Mouse (Mus musculus) frontal cortex, postnatal 36 days (tissue): ENCODE measurements around the gene Cep89.
A peak's percentile ranks its signal among the peaks of the same experiment; 100 is the strongest.

Experiments used
- DNase-seq, 2 experiments: peaks; one replicate each; pipeline ENCODE4 v3.0.0; 2022; ENCODE audit warnings: low spot score in 2 of 2

Cep89 gene

GRCm38 (mm10) chr7:35382706-35383353 is 14.0 kb upstream of the Cep89 start:
- DNase-seq = no peak

GRCm38 (mm10) chr7:35386525-35386952 is 10.3 kb upstream of the Cep89 start:
- DNase-seq = no peak

- DNase-seq = no peak
Measured at GRCm38 (mm10) chr7:35388694-35389093, 8.1 kb upstream of the Cep89 start.

GRCm38 (mm10) chr7:35392935-35393334 is 3.9 kb upstream of the Cep89 start:
- DNase-seq = peak in 1 of 2 experiments; percentile 24

- no peak for DNase-seq
Measured at GRCm38 (mm10) chr7:35395734-35396456, 940 bp upstream of the Cep89 start.

- no peak for DNase-seq
Measured at GRCm38 (mm10) chr7:35401169-35401568, 4.3 kb downstream of the Cep89 start.

- DNase-seq = no peak
Measured at GRCm38 (mm10) chr7:35415226-35415625, 18.4 kb downstream of the Cep89 start.

- no peak for DNase-seq
Measured at GRCm38 (mm10) chr7:35415801-35416653, 19.2 kb downstream of the Cep89 start.

- DNase-seq = no peak
Measured at GRCm38 (mm10) chr7:35416654-35416948, 19.8 kb downstream of the Cep89 start.

GRCm38 (mm10) chr7:35423071-35423470 is 26.2 kb downstream of the Cep89 start:
- DNase-seq = no peak

- DNase-seq = no peak
Measured at GRCm38 (mm10) chr7:35428146-35428545, 31.3 kb downstream of the Cep89 start.

GRCm38 (mm10) chr7:35435266-35435665 is 38.4 kb downstream of the Cep89 start:
- no peak for DNase-seq

- DNase-seq = no peak
Measured at GRCm38 (mm10) chr7:35447501-35447900, 50.7 kb downstream of the Cep89 start.

GRCm38 (mm10) chr7:35447996-35448846 is 51.4 kb downstream of the Cep89 start, which contains the start of gene Slc7a9:
TSS of gene Slc7a9 (plus strand) at chr7:35448796.
- no peak for DNase-seq

- no peak for DNase-seq
Measured at GRCm38 (mm10) chr7:35448867-35449266, 52.0 kb downstream of the Cep89 start.

- no peak for DNase-seq
Measured at GRCm38 (mm10) chr7:35456091-35456814, 59.4 kb downstream of the Cep89 start.

- no peak for DNase-seq
Measured at GRCm38 (mm10) chr7:35460971-35461370, 64.1 kb downstream of the Cep89 start.

- DNase-seq = no peak
Measured at GRCm38 (mm10) chr7:35465027-35465426, 68.2 kb downstream of the Cep89 start.

GRCm38 (mm10) chr7:35467856-35468255 is 71.0 kb downstream of the Cep89 start:
- DNase-seq = no peak

GRCm38 (mm10) chr7:35470794-35471193 is 74.0 kb downstream of the Cep89 start:
- DNase-seq = no peak

- no peak for DNase-seq
Measured at GRCm38 (mm10) chr7:35476457-35476856, 79.6 kb downstream of the Cep89 start.
